Mouse (Mus musculus): Measurements from ENCODE around the gene Zfp956. TPM values are rescaled to one million over a fixed set of nuclear protein-coding genes. Genes with fewer than 3 reads are reported as not detected.

Gene Zfp956
- polyA plus RNA-seq, 1 experiment = 1.9 TPM

DNA sequence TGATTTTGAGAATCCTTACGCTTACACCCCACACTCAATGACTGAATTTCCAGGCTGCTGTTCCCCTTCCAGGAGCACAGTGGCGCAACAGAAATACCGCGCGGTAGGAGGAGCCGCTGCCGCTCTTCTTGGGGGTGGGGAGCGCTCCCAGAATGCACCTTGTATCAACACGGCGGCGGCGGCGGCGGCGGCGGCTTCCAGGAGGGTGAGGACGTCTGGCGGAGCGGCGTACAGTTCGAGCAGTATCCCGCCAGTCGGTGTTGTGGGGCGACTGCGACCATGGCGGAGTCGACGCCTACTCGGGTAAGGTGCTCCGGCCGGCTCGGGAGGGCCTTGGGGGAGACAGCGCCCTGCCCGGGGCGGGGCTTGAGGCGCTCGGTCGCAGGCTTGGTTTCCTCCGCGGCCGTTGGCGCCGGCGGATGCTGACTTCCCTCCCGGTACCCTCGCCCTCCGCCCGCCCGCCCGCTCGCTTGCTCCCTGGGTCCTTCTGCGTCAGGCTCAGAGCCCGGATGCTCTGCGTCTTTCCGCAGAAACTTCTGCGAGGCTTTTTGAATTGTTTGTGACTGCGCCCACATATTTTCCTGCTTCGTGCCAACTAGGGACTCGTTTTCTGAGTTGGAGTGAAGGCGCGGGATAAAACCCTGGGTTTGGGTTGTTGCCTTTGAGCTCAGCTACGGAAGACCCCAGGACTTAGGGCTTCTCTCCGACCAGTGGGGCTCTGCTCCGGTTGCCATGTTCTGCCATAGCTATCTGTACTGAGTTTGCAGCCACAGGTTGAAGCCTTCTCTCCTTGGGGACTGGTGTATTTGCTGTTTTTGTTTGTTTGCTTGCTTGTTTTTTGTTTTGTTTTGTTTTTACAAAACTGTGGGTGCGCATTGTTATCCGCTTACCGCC lies 32.5 kb upstream of the Zfp956 start, which contains the start of gene Zfp212:
TSS of gene Zfp212 (plus strand) at position 30 of the 894 bp plus-strand sequence.
- peak within 1 kb of the TSS; percentile 71 for H3K4me3 ChIP-seq (ENCODE audit: insufficient read depth, poor library complexity, severe bottlenecking)
- H3K79me3 ChIP-seq (ENCODE audit: low read depth) = peaks cover 46% of the 10 kb centered on the region
- peaks cover 3% of the 10 kb centered on the region for H3K36me3 ChIP-seq (ENCODE audit: control insufficient read depth, insufficient read depth)
- H3ac ChIP-seq (ENCODE audit: control insufficient read depth, insufficient read length, low read depth) = peak within 1 kb of the TSS; percentile 99
- TF ChIP-seq MAX (IDR thresholded peaks at IDR 0.05) = peak; percentile 33
- TF ChIP-seq CEBPB (IDR thresholded peaks at IDR 0.05; ENCODE audit: low read depth) = peak; percentile 42
- TF ChIP-seq CTCF (IDR thresholded peaks at IDR 0.05; ENCODE audit: control insufficient read depth, insufficient read depth, insufficient read length) = peak; percentile 41
- TF ChIP-seq MYOD1 (IDR thresholded peaks at IDR 0.05; ENCODE audit: control insufficient read depth, insufficient read length, low read depth) = no peak
- no peaks in the 10 kb centered on the region for H3K27me3 ChIP-seq (ENCODE audit: control insufficient read depth, insufficient read depth, insufficient read length)
- peaks cover 51% of the 10 kb centered on the region for H3K79me2 ChIP-seq (ENCODE audit: control insufficient read depth, insufficient read depth)

DNA sequence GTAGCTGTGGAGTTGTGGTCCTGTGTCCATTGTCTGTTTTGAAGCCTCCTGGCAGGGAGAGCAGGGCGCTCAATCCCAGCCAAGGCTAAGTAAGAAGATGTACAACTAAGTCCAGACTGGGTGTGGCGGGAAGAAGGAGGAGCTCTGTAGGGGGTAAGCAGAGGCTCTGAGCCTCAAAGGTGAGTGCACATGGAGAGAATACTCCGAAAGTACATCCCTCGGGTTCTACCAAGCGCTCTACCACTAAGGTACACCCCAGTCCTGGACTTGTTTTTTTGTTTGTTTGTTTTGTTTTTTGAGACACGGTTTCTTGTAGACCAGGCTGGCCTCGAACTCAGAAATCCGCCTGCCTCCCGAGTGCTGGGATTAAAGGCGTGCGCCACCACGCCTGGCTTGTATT lies 10.7 kb upstream of the Zfp956 start:
- Histone ChIP-seq H3K4me3 (ENCODE audit: insufficient read depth, poor library complexity, severe bottlenecking) (no peak overlapping the region), H3K79me2 (ENCODE audit: control insufficient read depth, insufficient read depth) (no peaks in the 10 kb centered on the region), H3K27me3 (ENCODE audit: control insufficient read depth, insufficient read depth, insufficient read length) (no peaks in the 10 kb centered on the region), H3K36me3 (ENCODE audit: control insufficient read depth, insufficient read depth) (no peaks in the 10 kb centered on the region), H3K79me3 (ENCODE audit: low read depth) (no peaks in the 10 kb centered on the region), H3ac (ENCODE audit: control insufficient read depth, insufficient read length, low read depth) (no peak overlapping the region)
- no peak for TF ChIP-seq CEBPB (IDR thresholded peaks at IDR 0.05; ENCODE audit: low read depth)
- no peak for TF ChIP-seq MYOD1 (IDR thresholded peaks at IDR 0.05; ENCODE audit: control insufficient read depth, insufficient read length, low read depth)
- no peak for TF ChIP-seq CTCF (IDR thresholded peaks at IDR 0.05; ENCODE audit: control insufficient read depth, insufficient read depth, insufficient read length)
- no peak for TF ChIP-seq USF1 (IDR thresholded peaks at IDR 0.05; ENCODE audit: low read depth)
- no peak for TF ChIP-seq FOSL1 (IDR thresholded peaks at IDR 0.05; ENCODE audit: insufficient read depth, low read length, poor library complexity, severe bottlenecking)
- no peak for TF ChIP-seq MYOG (IDR thresholded peaks at IDR 0.05; ENCODE audit: control insufficient read depth, extremely low read depth, insufficient read length)
- no peak for TF ChIP-seq MAX (IDR thresholded peaks at IDR 0.05)

GRCm38 (mm10) chr6:47943021-47943691 lies 10.0 kb upstream of the Zfp956 start:
- Histone ChIP-seq H3ac (ENCODE audit: control insufficient read depth, insufficient read length, low read depth) (no peak overlapping the region), H3K36me3 (ENCODE audit: control insufficient read depth, insufficient read depth) (no peaks in the 10 kb centered on the region), H3K79me2 (ENCODE audit: control insufficient read depth, insufficient read depth) (no peaks in the 10 kb centered on the region), H3K4me3 (ENCODE audit: insufficient read depth, poor library complexity, severe bottlenecking) (no peak overlapping the region), H3K79me3 (ENCODE audit: low read depth) (no peaks in the 10 kb centered on the region), H3K27me3 (ENCODE audit: control insufficient read depth, insufficient read depth, insufficient read length) (no peaks in the 10 kb centered on the region)
- TF ChIP-seq MYOD1 (IDR thresholded peaks at IDR 0.05; ENCODE audit: control insufficient read depth, insufficient read length, low read depth) (no peak), MAX (IDR thresholded peaks at IDR 0.05) (no peak), FOSL1 (IDR thresholded peaks at IDR 0.05; ENCODE audit: insufficient read depth, low read length, poor library complexity, severe bottlenecking) (no peak), USF1 (IDR thresholded peaks at IDR 0.05; ENCODE audit: low read depth) (no peak), CEBPB (IDR thresholded peaks at IDR 0.05; ENCODE audit: low read depth) (no peak), MYOG (IDR thresholded peaks at IDR 0.05; ENCODE audit: control insufficient read depth, extremely low read depth, insufficient read length) (no peak), CTCF (IDR thresholded peaks at IDR 0.05; ENCODE audit: control insufficient read depth, insufficient read depth, insufficient read length) (no peak)

- no peaks in the 10 kb centered on the region for H3K79me3 ChIP-seq (ENCODE audit: low read depth)
Measured at GRCm38 (mm10) chr6:47943721-47944120, 9.5 kb upstream of the Zfp956 start.

DNA sequence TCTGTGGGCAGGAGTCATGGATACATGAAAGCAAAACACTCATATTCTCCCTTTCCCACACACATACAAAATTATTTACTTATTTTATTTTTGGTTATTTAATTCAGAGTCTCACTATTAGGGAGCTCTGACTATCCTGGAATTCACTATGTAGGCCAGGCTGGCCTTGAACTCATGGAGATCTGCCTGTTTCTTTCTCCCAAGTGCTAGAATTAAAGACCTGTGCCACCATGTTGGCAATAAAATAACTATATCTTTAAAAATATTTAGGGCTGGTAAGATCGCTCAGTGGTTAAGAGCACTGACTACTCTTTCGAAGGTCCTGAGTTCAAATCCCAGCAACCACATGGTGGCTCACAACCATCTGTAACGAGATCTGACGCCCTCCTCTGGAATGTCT lies 5.8 kb upstream of the Zfp956 start:
- TF ChIP-seq USF1 (IDR thresholded peaks at IDR 0.05; ENCODE audit: low read depth) (no peak), CTCF (IDR thresholded peaks at IDR 0.05; ENCODE audit: control insufficient read depth, insufficient read depth, insufficient read length) (no peak), FOSL1 (IDR thresholded peaks at IDR 0.05; ENCODE audit: insufficient read depth, low read length, poor library complexity, severe bottlenecking) (no peak), MYOG (IDR thresholded peaks at IDR 0.05; ENCODE audit: control insufficient read depth, extremely low read depth, insufficient read length) (no peak), CEBPB (IDR thresholded peaks at IDR 0.05; ENCODE audit: low read depth) (no peak), MAX (IDR thresholded peaks at IDR 0.05) (no peak), MYOD1 (IDR thresholded peaks at IDR 0.05; ENCODE audit: control insufficient read depth, insufficient read length, low read depth) (no peak)
- no peaks in the 10 kb centered on the region for H3K79me3 ChIP-seq (ENCODE audit: low read depth)

More at GRCm38 (mm10) chr6:47943721-47944120, 9.5 kb upstream of the Zfp956 start:
- Histone ChIP-seq H3K79me2 (ENCODE audit: control insufficient read depth, insufficient read depth) (no peaks in the 10 kb centered on the region), H3K36me3 (ENCODE audit: control insufficient read depth, insufficient read depth) (no peaks in the 10 kb centered on the region), H3K27me3 (ENCODE audit: control insufficient read depth, insufficient read depth, insufficient read length) (no peaks in the 10 kb centered on the region), H3K4me3 (ENCODE audit: insufficient read depth, poor library complexity, severe bottlenecking) (no peak overlapping the region), H3ac (ENCODE audit: control insufficient read depth, insufficient read length, low read depth) (no peak overlapping the region)
- TF ChIP-seq MYOG (IDR thresholded peaks at IDR 0.05; ENCODE audit: control insufficient read depth, extremely low read depth, insufficient read length) (no peak), MAX (IDR thresholded peaks at IDR 0.05) (no peak), MYOD1 (IDR thresholded peaks at IDR 0.05; ENCODE audit: control insufficient read depth, insufficient read length, low read depth) (no peak), FOSL1 (IDR thresholded peaks at IDR 0.05; ENCODE audit: insufficient read depth, low read length, poor library complexity, severe bottlenecking) (no peak), USF1 (IDR thresholded peaks at IDR 0.05; ENCODE audit: low read depth) (no peak), CTCF (IDR thresholded peaks at IDR 0.05; ENCODE audit: control insufficient read depth, insufficient read depth, insufficient read length) (no peak), CEBPB (IDR thresholded peaks at IDR 0.05; ENCODE audit: low read depth) (no peak)

More for the DNA sequence above, 5.8 kb upstream of the Zfp956 start:
- no peaks in the 10 kb centered on the region for H3K36me3 ChIP-seq (ENCODE audit: control insufficient read depth, insufficient read depth)
- H3K79me2 ChIP-seq (ENCODE audit: control insufficient read depth, insufficient read depth) = no peaks in the 10 kb centered on the region
- no peak overlapping the region for H3K4me3 ChIP-seq (ENCODE audit: insufficient read depth, poor library complexity, severe bottlenecking)
- no peak overlapping the region for H3ac ChIP-seq (ENCODE audit: control insufficient read depth, insufficient read length, low read depth)
- no peaks in the 10 kb centered on the region for H3K27me3 ChIP-seq (ENCODE audit: control insufficient read depth, insufficient read depth, insufficient read length)

All from C2C12 (cell line).